15 mouse cellular contexts compared by ENCODE assay signal in genomic region chr2:32029636-32030035, GRCm38 (mm10). TPM values are rescaled to one million over a fixed set of nuclear protein-coding genes. Genes with fewer than 3 reads are reported as not detected.
DNase-seq lines count a peak whose midpoint lies in the region; ATAC-seq lines count a peak whose summit lies in the region.
"Had no signal": no experiment of that assay in that cellular context is flagged by ENCODE, and none has a peak within 500 bp of the region (broad histone marks: within the 10 kb centered on the region; RNA-seq: fewer than 3 reads in every experiment).

No protein-coding gene starts in this region.

- 74% methylated on average over 3 of the region's 3 CpGs for WGBS in forebrain, embryonic 14.5 days
- WGBS in forebrain, embryonic 11.5 days, result 83% methylated on average over 3 of the region's 3 CpGs

- peak; percentile 31 for DNase-seq in forebrain, embryonic 14.5 days (ENCODE audit: low spot score)
- no peak for DNase-seq in forebrain, embryonic 11.5 days (ENCODE audit: low spot score)
- DNase-seq in right cerebral cortex, adult 18-20 months, result peak; percentile 67
- DNase-seq in right cerebral cortex, postnatal 4 days, result no peak
- peak; percentile 60 to 68 for DNase-seq in layer of hippocampus, adult 8-10 months (ENCODE audit: low spot score in 2 of 2)
- peak; percentile 50 for DNase-seq in telencephalon, adult 2 months (ENCODE audit: low read depth, low spot score)
- DNase-seq: adrenal gland, postnatal 25 days; embryo, embryonic 11 days; heart, postnatal 10 days; kidney, adult 18-20 months; lung, postnatal 14 days had no signal

- no peaks in the 10 kb centered on the region for H3K4me1 ChIP-seq in forebrain, embryonic 14.5 days (ENCODE audit: control insufficient read depth, insufficient read depth, low read length)
- no peaks in the 10 kb centered on the region for H3K4me1 ChIP-seq in forebrain, embryonic 11.5 days (replicated peaks; ENCODE audit: control insufficient read depth, insufficient read depth, low read length)
- H3K4me1 ChIP-seq: limb, embryonic 12.5 days; neural tube, embryonic 12.5 days had no signal

- H3K27ac ChIP-seq in forebrain, embryonic 14.5 days (ENCODE audit: low read depth, low read length), result no peak overlapping the region
- no peak overlapping the region for H3K27ac ChIP-seq in forebrain, embryonic 11.5 days (ENCODE audit: low read depth, low read length)
- H3K27ac ChIP-seq: limb, embryonic 12.5 days; neural tube, embryonic 12.5 days had no signal

- no peaks in the 10 kb centered on the region for H3K27me3 ChIP-seq in forebrain, embryonic 14.5 days (replicated peaks; ENCODE audit: control insufficient read depth, insufficient read depth, low read length)
- no peaks in the 10 kb centered on the region for H3K27me3 ChIP-seq in forebrain, embryonic 11.5 days (ENCODE audit: control insufficient read depth, insufficient read depth, low read length)
- H3K27me3 ChIP-seq: limb, embryonic 12.5 days; neural tube, embryonic 12.5 days had no signal

- H3K9ac ChIP-seq in forebrain, embryonic 14.5 days (ENCODE audit: low read length), result no peak overlapping the region
- no peak overlapping the region for H3K9ac ChIP-seq in forebrain, embryonic 11.5 days (ENCODE audit: low read length)
- H3K9ac ChIP-seq: limb, embryonic 12.5 days; neural tube, embryonic 12.5 days had no signal

- peaks cover 84% of the 10 kb centered on the region for H3K36me3 ChIP-seq in forebrain, embryonic 14.5 days (ENCODE audit: control insufficient read depth, insufficient read depth, low read length)
- peaks cover 10% of the 10 kb centered on the region for H3K36me3 ChIP-seq in forebrain, embryonic 11.5 days (ENCODE audit: control insufficient read depth, insufficient read depth, low read length)

- H3K9me3 ChIP-seq in forebrain, embryonic 14.5 days (replicated peaks; ENCODE audit: control insufficient read depth, low read length), result no peaks in the 10 kb centered on the region
- H3K9me3 ChIP-seq in forebrain, embryonic 11.5 days (ENCODE audit: control insufficient read depth, low read length), result no peaks in the 10 kb centered on the region
- H3K9me3 ChIP-seq: limb, embryonic 12.5 days; neural tube, embryonic 12.5 days had no signal

- no peak overlapping the region for H3K4me2 ChIP-seq in forebrain, embryonic 14.5 days (ENCODE audit: low read length)
- H3K4me2 ChIP-seq in forebrain, embryonic 11.5 days (ENCODE audit: low read depth, low read length, severe bottlenecking), result no peak overlapping the region
- H3K4me2 ChIP-seq: limb, embryonic 12.5 days; neural tube, embryonic 12.5 days had no signal

- no peak overlapping the region for H3K4me3 ChIP-seq in forebrain, embryonic 14.5 days (ENCODE audit: low read depth, low read length)
- no peak overlapping the region for H3K4me3 ChIP-seq in forebrain, embryonic 11.5 days (ENCODE audit: low read depth, low read length)
- H3K4me3 ChIP-seq: limb, embryonic 12.5 days; neural tube, embryonic 12.5 days had no signal

- ATAC-seq in forebrain, embryonic 14.5 days, result peak; percentile 34; the same call in 1 of the 2 replicates
- no peak for ATAC-seq in forebrain, embryonic 11.5 days (replicated peaks; ENCODE audit: low FRiP score)
- no peak for ATAC-seq in megakaryocyte-erythroid progenitor cell, adult 5-6 weeks (replicated peaks; ENCODE audit: low FRiP score, low TSS enrichment, poor library complexity, severe bottlenecking)
- no peak for ATAC-seq in granulocyte monocyte progenitor cell, adult 5-6 weeks (replicated peaks; ENCODE audit: poor library complexity, severe bottlenecking)

RNA-seq across cellular contexts. Expression of gene Fam78a, which starts 55.0 kb away (rescaled TPM):
- 0.34 and 0.66 TPM in 2 replicates for polyA plus RNA-seq in forebrain, embryonic 14.5 days (2014; fragmentation: Nextera tagmentation; extraction: Ambion mirVana)
- 1.5 and 1.8 TPM in 2 replicates for polyA plus RNA-seq in forebrain, embryonic 11.5 days (2014; fragmentation: Nextera tagmentation; extraction: Ambion mirVana)
- total RNA-seq in layer of hippocampus, adult 8-10 months (2022), result 1 to 10 TPM; 4.3 to 6.2 (median 5.3) TPM
- 24.9 and 30.2 TPM in 2 replicates for total RNA-seq in megakaryocyte-erythroid progenitor cell, adult 5-6 weeks (2014; fragmentation: Nextera tagmentation)
- 17.4 and 23.4 TPM in 2 replicates for total RNA-seq in megakaryocyte-erythroid progenitor cell, adult 5-6 weeks (2017)
- total RNA-seq in granulocyte monocyte progenitor cell, adult 5-6 weeks (2014; fragmentation: Nextera tagmentation), result 10.9 and 11.9 TPM in 2 replicates
- 6.5 and 8.6 TPM in 2 replicates for total RNA-seq in granulocyte monocyte progenitor cell, adult 5-6 weeks (2017)

RNA-seq across cellular contexts. Expression of gene Nup214, which starts 55.4 kb away (rescaled TPM):
- polyA plus RNA-seq in forebrain, embryonic 14.5 days (2014; fragmentation: Nextera tagmentation; extraction: Ambion mirVana), result 47.8 and 49.8 TPM in 2 replicates
- polyA plus RNA-seq in forebrain, embryonic 11.5 days (2014; fragmentation: Nextera tagmentation; extraction: Ambion mirVana), result 76.0 and 81.8 TPM in 2 replicates
- 10 to 100 TPM; 62.3 to 69.6 (median 68.0) TPM for total RNA-seq in layer of hippocampus, adult 8-10 months (2022)
- total RNA-seq in megakaryocyte-erythroid progenitor cell, adult 5-6 weeks (2014; fragmentation: Nextera tagmentation), result 125 and 161 TPM in 2 replicates
- total RNA-seq in megakaryocyte-erythroid progenitor cell, adult 5-6 weeks (2017), result 43.3 and 73.2 TPM in 2 replicates
- total RNA-seq in granulocyte monocyte progenitor cell, adult 5-6 weeks (2014; fragmentation: Nextera tagmentation), result 91.0 and 145 TPM in 2 replicates
- 52.2 and 55.5 TPM in 2 replicates for total RNA-seq in granulocyte monocyte progenitor cell, adult 5-6 weeks (2017)

Comparison
In these comparisons a context has a peak if more than half of its experiments do, and no peak if none do; other contexts are left out.
1. DNase-seq: peak in forebrain, embryonic 14.5 days (single experiment), right cerebral cortex, adult 18-20 months (single experiment), layer of hippocampus, adult 8-10 months (2 of 2) and telencephalon, adult 2 months (single experiment); none in forebrain, embryonic 11.5 days (single experiment) and right cerebral cortex, postnatal 4 days (single experiment).